Mouse (Mus musculus): ENCODE measurements around the gene Itga5.

DNA sequence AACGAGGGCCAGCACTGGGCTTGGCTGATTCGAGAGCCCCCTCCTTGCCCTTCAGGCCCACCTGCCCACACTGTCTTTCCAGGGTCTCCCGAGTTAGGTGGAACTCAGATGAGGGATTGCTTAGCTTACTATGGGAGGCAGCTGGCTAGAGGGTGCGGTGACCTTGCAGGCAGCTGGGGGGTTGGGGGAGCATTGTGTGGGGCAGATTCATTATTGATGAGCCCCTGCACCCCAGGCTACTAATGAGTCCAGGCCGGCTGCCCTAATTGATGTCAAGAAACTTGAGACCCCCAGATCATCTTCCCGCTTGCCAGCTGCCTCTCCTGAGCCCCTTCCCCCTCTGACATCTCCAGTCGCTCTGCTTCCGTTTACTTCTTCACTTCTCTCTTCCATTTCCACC, 25.0 kb downstream of the Itga5 start:
- TF ChIP-seq CTCF (conservative IDR thresholded peaks at IDR 0.05; ENCODE audit: low read length) (no peak), POU5F1 (IDR thresholded peaks at IDR 0.05; ENCODE audit: borderline replicate concordance, low read length) (no peak), NANOG (IDR thresholded peaks at IDR 0.05; ENCODE audit: borderline replicate concordance, low read length) (no peak)

Data from E14TG2a.4 (cell line).